Mouse (Mus musculus) limb, embryonic 11.5 days (tissue): ENCODE data around the gene Snx19. TPM values are rescaled to one million over a fixed set of nuclear protein-coding genes. Genes with fewer than 3 reads are reported as not detected.

Source experiments
- ATAC-seq: fragments of 200-750 bp; cut with Nextera tagmentation; 2 replicates; pipeline ENCODE4 v1.8.0; 2017; ENCODE audit warnings: low read depth; ENCODE audit not compliant: insufficient number of reproducible peaks, low FRiP score, low TSS enrichment
- DNase-seq: peaks from one replicate; pipeline ENCODE4 v3.0.0-alpha.2; 2015; ENCODE audit warnings: low spot score
- H3K27ac ChIP-seq: fragments of 300-500 bp; sonication (generic); replicated peaks from 2 replicates; pipeline ENCODE4 v1.5.1; 2014; ENCODE audit warnings: low read depth, mild to moderate bottlenecking, low read length
- H3K27me3 ChIP-seq: fragments of 300-500 bp; sonication (generic); 2 replicates; pipeline ENCODE4 v1.6.1; 2014; ENCODE audit warnings: mild to moderate bottlenecking, low read length, mixed read lengths; ENCODE audit not compliant: control insufficient read depth, insufficient read depth
- H3K36me3 ChIP-seq: fragments of 300-500 bp; sonication (generic); 2 replicates; pipeline ENCODE4 v1.6.1; 2014; ENCODE audit warnings: mild to moderate bottlenecking, low read length, moderate library complexity, mixed read lengths; ENCODE audit not compliant: control insufficient read depth, insufficient read depth
- H3K4me1 ChIP-seq: fragments of 300-500 bp; sonication (generic); 2 replicates; pipeline ENCODE4 v1.6.1; 2014; ENCODE audit warnings: low read length, mixed read lengths; ENCODE audit not compliant: control insufficient read depth, insufficient read depth
- H3K4me2 ChIP-seq: fragments of 300-500 bp; sonication (generic); 2 replicates; pipeline ENCODE4 v1.6.1; 2014; ENCODE audit warnings: low read depth, mild to moderate bottlenecking, moderate library complexity; ENCODE audit not compliant: severe bottlenecking
- H3K4me3 ChIP-seq: fragments of 300-500 bp; sonication (generic); 2 replicates; pipeline ENCODE4 v1.5.1; 2014; ENCODE audit warnings: low read depth, low read length
- H3K9ac ChIP-seq: fragments of 300-500 bp; sonication (generic); 2 replicates; pipeline ENCODE4 v1.6.1; 2014; ENCODE audit warnings: mild to moderate bottlenecking, low read length
- H3K9me3 ChIP-seq: fragments of 300-500 bp; sonication (generic); 2 replicates; pipeline ENCODE4 v1.6.1; 2016; ENCODE audit warnings: low read length; ENCODE audit not compliant: control insufficient read depth
- WGBS: fragments of 180-500 bp; shearing (Covaris S2); extraction: QIAGEN DNeasy Blood & Tissue Kit; methylation state at CpG from one replicate; pipeline ENCODE4 v1.1.7; 2014; 5-methylcytosine and 5-hydroxymethylcytosine counted together
- polyA plus RNA-seq: library from polyadenylated mRNA; unstranded; fragments of >200 nt; fragmentation: Nextera tagmentation; extraction: Ambion mirVana; gene quantifications from 2 replicates; pipeline ENCODE4 v1.2.1, GENCODE M21; 2014

Gene Snx19
- 21.9 and 22.4 TPM in 2 replicates for polyA plus RNA-seq

DNA sequence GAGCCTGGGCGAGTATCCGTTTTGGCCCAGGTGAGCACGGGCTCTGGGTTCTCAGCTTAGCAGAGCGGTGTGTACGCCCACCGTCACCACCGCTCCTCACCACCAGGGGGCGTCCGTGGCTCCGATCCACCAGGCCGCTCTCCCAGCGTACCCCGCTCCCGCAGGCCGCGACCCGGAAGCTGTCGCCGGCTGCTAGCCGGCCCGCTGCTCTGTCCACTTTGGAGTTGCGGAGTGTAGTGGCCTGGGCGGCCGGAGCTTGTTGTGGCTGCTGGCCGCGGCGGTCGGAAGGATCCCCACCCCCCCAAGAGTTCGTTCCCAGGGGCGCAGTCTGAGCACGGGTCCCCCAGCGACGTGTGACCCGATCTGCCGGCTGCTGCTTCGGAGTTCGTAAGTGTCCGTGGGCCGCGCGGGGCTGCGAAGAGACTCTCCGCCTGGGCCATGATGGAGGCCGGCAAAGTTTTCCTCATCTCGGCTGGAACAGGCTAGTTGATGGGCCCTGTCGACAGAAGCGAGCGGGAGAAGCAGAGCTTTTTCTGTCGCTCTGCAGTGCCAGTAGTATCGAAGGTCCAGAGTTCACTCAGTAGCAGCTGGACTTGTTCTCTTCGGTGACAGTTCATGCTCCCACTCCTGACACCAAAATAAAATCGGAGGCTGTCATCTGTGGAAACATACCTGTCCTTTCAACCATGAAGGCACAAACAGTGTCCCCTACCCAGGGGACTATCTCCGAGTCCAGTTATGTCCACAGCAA lies at the start of gene Snx19:
Gene Snx19 (plus strand): TSS at position 227 of the 751 bp plus-strand sequence.
- Histone ChIP-seq H3K36me3 (no peaks in the 10 kb centered on the region), H3K9ac (peak within 1 kb of the TSS; percentile 86), H3K27ac (no peak within 1 kb of the TSS), H3K4me1 (peaks cover 5% of the 10 kb centered on the region; the same call in 1 of the 2 replicates), H3K9me3 (no peaks in the 10 kb centered on the region), H3K4me2 (peak within 1 kb of the TSS; percentile 63), H3K27me3 (no peaks in the 10 kb centered on the region), H3K4me3 (peak within 1 kb of the TSS; percentile 78)
- peak; percentile 98 for DNase-seq
- 3% methylated on average over 53 of the region's 53 CpGs for WGBS
- peak; percentile 90 for ATAC-seq

GRCm38 (mm10) chr9:30400771-30401170 lies 26.1 kb upstream of the Snx19 start:
- DNase-seq (no peak), ATAC-seq (no peak)
- WGBS, result 84% methylated on average over 1 of the region's 1 CpGs
- Histone ChIP-seq H3K9ac (no peak overlapping the region), H3K4me2 (no peak overlapping the region), H3K4me1 (no peaks in the 10 kb centered on the region), H3K27ac (no peak overlapping the region), H3K36me3 (no peaks in the 10 kb centered on the region), H3K27me3 (no peaks in the 10 kb centered on the region), H3K9me3 (no peaks in the 10 kb centered on the region), H3K4me3 (no peak overlapping the region)

- 13% methylated on average over 1 of the region's 1 CpGs for WGBS
- Histone ChIP-seq H3K27me3 (no peaks in the 10 kb centered on the region), H3K36me3 (no peaks in the 10 kb centered on the region), H3K4me2 (no peak overlapping the region), H3K9me3 (no peaks in the 10 kb centered on the region), H3K9ac (no peak overlapping the region), H3K4me1 (peaks cover 2% of the 10 kb centered on the region; the same call in 1 of the 2 replicates), H3K27ac (no peak overlapping the region), H3K4me3 (no peak overlapping the region)
- DNase-seq (peak; percentile 69), ATAC-seq (no peak)
Observed at GRCm38 (mm10) chr9:30422940-30423339, 4.0 kb upstream of the Snx19 start.

GRCm38 (mm10) chr9:30425178-30425577 lies 1.7 kb upstream of the Snx19 start:
- H3K27ac ChIP-seq, result no peak overlapping the region

DNA sequence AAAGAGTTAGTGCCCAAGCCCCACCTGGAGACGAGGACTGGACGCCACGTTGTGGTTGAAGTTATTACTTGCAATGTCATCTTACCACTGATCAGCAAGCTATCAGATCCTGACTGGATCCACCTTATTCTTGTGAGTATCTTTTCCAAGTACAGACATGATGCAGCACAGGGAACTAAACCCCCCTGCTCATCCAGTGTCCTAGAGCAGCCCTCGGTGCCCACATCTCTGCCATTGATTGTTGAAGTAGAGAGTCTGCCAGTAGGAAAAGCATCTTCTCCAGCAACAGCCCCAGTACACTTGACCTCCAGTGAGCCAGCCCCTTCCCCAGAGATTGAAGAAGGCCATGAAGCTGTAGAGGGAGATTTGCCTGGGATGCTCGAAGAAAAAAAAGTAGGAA lies 1.3 kb downstream of the Snx19 start:
- H3K36me3 ChIP-seq, result no peaks in the 10 kb centered on the region
- no peak for ATAC-seq
- WGBS, result 87% methylated on average over 5 of the region's 5 CpGs
- no peak overlapping the region for H3K9ac ChIP-seq
- no peak for DNase-seq
- peaks cover 5% of the 10 kb centered on the region; the same call in 1 of the 2 replicates for H3K4me1 ChIP-seq
- no peak overlapping the region; the same call in 1 of the 2 replicates for H3K4me2 ChIP-seq
- H3K4me3 ChIP-seq, result no peak overlapping the region
- H3K9me3 ChIP-seq, result no peaks in the 10 kb centered on the region
- no peaks in the 10 kb centered on the region for H3K27me3 ChIP-seq
- H3K27ac ChIP-seq, result no peak overlapping the region

More at GRCm38 (mm10) chr9:30425178-30425577, 1.7 kb upstream of the Snx19 start:
- H3K9me3 ChIP-seq, result no peaks in the 10 kb centered on the region
- H3K4me1 ChIP-seq, result peaks cover 4% of the 10 kb centered on the region; the same call in 1 of the 2 replicates
- ATAC-seq, result no peak
- DNase-seq, result no peak
- H3K36me3 ChIP-seq, result no peaks in the 10 kb centered on the region
- no peak overlapping the region for H3K4me2 ChIP-seq
- WGBS, result 90% methylated on average over 7 of the region's 7 CpGs
- H3K9ac ChIP-seq, result no peak overlapping the region
- no peaks in the 10 kb centered on the region for H3K27me3 ChIP-seq
- H3K4me3 ChIP-seq, result no peak overlapping the region

GRCm38 (mm10) chr9:30430447-30430846 lies 3.5 kb downstream of the Snx19 start:
- 54% methylated on average over 5 of the region's 5 CpGs for WGBS
- no peak overlapping the region; the same call in 1 of the 2 replicates for H3K9ac ChIP-seq
- no peak overlapping the region for H3K4me3 ChIP-seq
- H3K9me3 ChIP-seq, result no peaks in the 10 kb centered on the region
- no peak for ATAC-seq
- DNase-seq, result no peak
- no peak overlapping the region for H3K27ac ChIP-seq
- H3K36me3 ChIP-seq, result 0 out of 2 replicates have a peak, but pooled peaks cover 4% of the 10 kb centered on the region
- no peaks in the 10 kb centered on the region for H3K27me3 ChIP-seq
- no peak overlapping the region for H3K4me2 ChIP-seq
- peaks cover 5% of the 10 kb centered on the region; the same call in 1 of the 2 replicates for H3K4me1 ChIP-seq

DNA sequence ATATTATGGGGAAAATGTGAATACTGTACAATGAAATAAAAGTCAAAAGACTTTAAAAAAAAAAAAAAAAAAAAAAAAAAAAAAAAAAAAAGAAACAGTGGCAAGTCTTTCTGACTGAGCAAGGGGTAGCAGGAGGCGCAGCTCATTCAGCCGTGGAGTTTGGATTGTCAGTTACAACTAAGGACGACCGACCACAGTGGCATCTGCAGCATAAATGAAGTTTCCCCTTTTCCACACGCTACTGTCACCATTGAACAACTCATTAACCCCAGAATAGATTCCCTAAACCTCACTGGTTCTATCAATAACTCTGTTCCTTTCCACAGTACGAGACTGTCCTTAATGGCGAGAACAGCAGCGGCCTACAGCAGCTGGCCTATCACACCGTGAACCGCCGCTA lies 5.0 kb downstream of the Snx19 start:
- Histone ChIP-seq H3K9ac (no peak overlapping the region), H3K36me3 (0 out of 2 replicates have a peak, but pooled peaks cover 6% of the 10 kb centered on the region), H3K27me3 (no peaks in the 10 kb centered on the region), H3K27ac (no peak overlapping the region), H3K4me1 (peaks cover 5% of the 10 kb centered on the region; the same call in 1 of the 2 replicates), H3K4me2 (no peak overlapping the region), H3K9me3 (no peaks in the 10 kb centered on the region), H3K4me3 (no peak overlapping the region)
- DNase-seq (no peak), ATAC-seq (no peak)
- 93% methylated on average over 11 of the region's 11 CpGs for WGBS

- Histone ChIP-seq H3K27me3 (no peaks in the 10 kb centered on the region), H3K4me3 (no peak overlapping the region), H3K9ac (no peak overlapping the region), H3K4me1 (peaks cover 2% of the 10 kb centered on the region; the same call in 1 of the 2 replicates), H3K4me2 (no peak overlapping the region), H3K27ac (no peak overlapping the region), H3K9me3 (no peaks in the 10 kb centered on the region), H3K36me3 (0 out of 2 replicates have a peak, but pooled peaks cover 6% of the 10 kb centered on the region)
- WGBS, result 95% methylated on average over 4 of the region's 4 CpGs
- ATAC-seq (no peak), DNase-seq (no peak)
Observed at GRCm38 (mm10) chr9:30433914-30434313, 7.0 kb downstream of the Snx19 start.
